Comparison of ENCODE assay signal across 8 mouse cellular contexts in the genomic region with DNA sequence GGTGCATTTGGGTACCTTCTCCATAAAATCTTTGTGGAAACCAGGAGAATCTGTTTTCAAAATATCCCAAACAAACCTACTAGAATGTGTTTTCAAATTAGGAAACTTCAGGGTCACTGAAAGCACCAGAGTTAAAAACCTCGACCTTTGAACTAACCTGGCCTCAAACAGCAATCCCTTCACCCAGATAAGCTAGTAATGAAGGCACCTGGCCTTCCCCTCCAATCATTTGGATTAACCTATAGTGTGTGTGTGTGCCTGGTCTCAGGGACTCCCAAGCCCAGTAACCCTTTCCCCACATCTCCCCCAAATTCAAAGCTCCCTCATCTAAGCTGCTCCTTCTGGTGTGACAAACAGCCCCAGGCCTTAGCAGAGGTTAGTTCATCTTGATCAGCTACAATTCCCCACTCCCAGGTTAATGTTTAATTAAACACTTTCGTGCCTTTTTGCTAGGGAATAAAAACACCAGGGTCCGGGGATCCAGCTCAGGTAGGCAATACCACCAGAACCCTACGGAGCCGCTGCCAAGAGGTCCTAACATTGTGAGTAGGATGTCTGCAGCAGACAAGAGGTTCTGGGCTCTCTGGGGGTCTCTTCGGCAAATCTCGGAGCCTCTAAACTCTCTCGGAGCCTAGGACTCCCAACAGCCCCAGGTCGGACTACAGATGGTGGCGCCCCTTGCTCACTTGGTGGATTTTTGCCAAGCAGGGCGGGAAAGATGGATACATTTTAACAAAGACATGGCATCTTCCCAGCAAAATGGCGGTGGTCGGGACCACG. TPM values are rescaled to one million over a fixed set of nuclear protein-coding genes. Genes with fewer than 3 reads are reported as not detected.
A peak's percentile ranks its signal among the peaks of the same experiment; 100 is the strongest.
DNase-seq lines count a peak whose midpoint lies in the region; ATAC-seq and TF ChIP-seq lines count a peak whose summit lies in the region.

No protein-coding gene starts in this region.

- H3K4me3 ChIP-seq in heart, embryonic 10.5 days = peak overlapping the region; percentile 83
- peak overlapping the region; percentile 73 for H3K4me3 ChIP-seq in forebrain, embryonic 10.5 days
- H3K4me3 ChIP-seq in kidney, embryonic 15.5 days (replicated peaks) = peak overlapping the region; percentile 66
- H3K4me3 ChIP-seq in midbrain, postnatal 0 days (ENCODE audit: low read depth, low read length) = peak overlapping the region; percentile 74; the same call in 1 of the 2 replicates

- peak overlapping the region; percentile 97 for H3K4me2 ChIP-seq in kidney, embryonic 15.5 days
- peak overlapping the region; percentile 97 for H3K4me2 ChIP-seq in midbrain, postnatal 0 days (ENCODE audit: low read depth, low read length, poor library complexity, severe bottlenecking)

- H3K4me1 ChIP-seq in heart, embryonic 10.5 days = peaks cover 59% of the 10 kb centered on the region
- H3K4me1 ChIP-seq in forebrain, embryonic 10.5 days = peaks cover 63% of the 10 kb centered on the region
- peaks cover 58% of the 10 kb centered on the region for H3K4me1 ChIP-seq in kidney, embryonic 15.5 days
- H3K4me1 ChIP-seq in midbrain, postnatal 0 days (ENCODE audit: insufficient read depth, low read length) = peaks cover 10% of the 10 kb centered on the region

- no peak for ATAC-seq in kidney, embryonic 15.5 days (replicated peaks; ENCODE audit: low FRiP score)
- ATAC-seq in midbrain, postnatal 0 days (ENCODE audit: low FRiP score) = no peak
- no peak for ATAC-seq in megakaryocyte, adult 5-6 weeks (ENCODE audit: poor library complexity, severe bottlenecking)
- ATAC-seq in activated CD4-positive, CD25-positive, alpha-beta regulatory T cell, adult 4 months = no peak

- no peaks in the 10 kb centered on the region for H3K36me3 ChIP-seq in heart, embryonic 10.5 days
- H3K36me3 ChIP-seq in forebrain, embryonic 10.5 days (replicated peaks) = no peaks in the 10 kb centered on the region
- no peaks in the 10 kb centered on the region for H3K36me3 ChIP-seq in kidney, embryonic 15.5 days
- H3K36me3 ChIP-seq in midbrain, postnatal 0 days (ENCODE audit: insufficient read depth, low read length) = no peaks in the 10 kb centered on the region

- peak overlapping the region; percentile 99 for H3K9ac ChIP-seq in kidney, embryonic 15.5 days
- no peak overlapping the region for H3K9ac ChIP-seq in midbrain, postnatal 0 days (replicated peaks; ENCODE audit: low read length, poor library complexity, severe bottlenecking)

- WGBS in heart, embryonic 10.5 days = 37% methylated on average over 14 of the region's 14 CpGs
- WGBS in forebrain, embryonic 10.5 days = 43% methylated on average over 14 of the region's 14 CpGs
- WGBS in kidney, embryonic 15.5 days = 48% methylated on average over 14 of the region's 14 CpGs
- 43% methylated on average over 14 of the region's 14 CpGs for WGBS in midbrain, postnatal 0 days

- DNase-seq in heart, embryonic 10.5 days (ENCODE audit: low spot score) = no peak
- DNase-seq in heart, postnatal 36 days = no peak
- DNase-seq in forebrain, embryonic 10.5 days (ENCODE audit: extremely low spot score, low spot score) = no peak
- DNase-seq in midbrain, postnatal 0 days (ENCODE audit: low spot score) = peak; percentile 68
- no peak for DNase-seq in thymus, postnatal 10 days (ENCODE audit: low spot score in 2 of 2)

- TF ChIP-seq CTCF in midbrain, postnatal 0 days (IDR thresholded peaks at IDR 0.05) = no peak

- intact Hi-C loops in heart, postnatal 36 days (cut with DNase I) = no loop called here

- H3K9me3 ChIP-seq in heart, embryonic 10.5 days = no peaks in the 10 kb centered on the region
- H3K9me3 ChIP-seq in forebrain, embryonic 10.5 days = no peaks in the 10 kb centered on the region
- H3K9me3 ChIP-seq in kidney, embryonic 15.5 days (replicated peaks) = no peaks in the 10 kb centered on the region
- no peaks in the 10 kb centered on the region for H3K9me3 ChIP-seq in midbrain, postnatal 0 days (ENCODE audit: low read length)

- H3K27me3 ChIP-seq in heart, embryonic 10.5 days (ENCODE audit: insufficient read depth, poor library complexity, severe bottlenecking) = peaks cover 18% of the 10 kb centered on the region; the same call in 1 of the 2 replicates
- H3K27me3 ChIP-seq in forebrain, embryonic 10.5 days (ENCODE audit: poor library complexity, severe bottlenecking) = peaks cover 36% of the 10 kb centered on the region
- H3K27me3 ChIP-seq in kidney, embryonic 15.5 days = no peaks in the 10 kb centered on the region
- no peaks in the 10 kb centered on the region for H3K27me3 ChIP-seq in midbrain, postnatal 0 days (ENCODE audit: insufficient read depth, low read length)

- H3K27ac ChIP-seq in heart, embryonic 10.5 days = peak overlapping the region; percentile 100
- peak overlapping the region; percentile 99 for H3K27ac ChIP-seq in forebrain, embryonic 10.5 days
- H3K27ac ChIP-seq in kidney, embryonic 15.5 days = peak overlapping the region; percentile 95
- H3K27ac ChIP-seq in midbrain, postnatal 0 days (ENCODE audit: low read depth, low read length) = no peak overlapping the region

RNA-seq across cellular contexts. Expression of a gene that starts 1.5 kb away (rescaled TPM):
- polyA plus RNA-seq in heart, embryonic 10.5 days (2016; fragmentation: Nextera tagmentation; extraction: Ambion mirVana) = 195 and 250 TPM in 2 replicates
- 100 to 1,000 TPM in 1 of 2 experiments, 10 to 100 TPM in 1; 79.2 to 117 TPM for total RNA-seq in heart, postnatal 36 days (2021)
- 427 and 444 TPM in 2 replicates for polyA plus RNA-seq in forebrain, embryonic 10.5 days (2016; fragmentation: Nextera tagmentation; extraction: Ambion mirVana)
- polyA plus RNA-seq in kidney, embryonic 15.5 days (2015; fragmentation: Nextera tagmentation; extraction: Ambion mirVana) = 513 and 545 TPM in 2 replicates
- total RNA-seq in midbrain, postnatal 0 days (2014; rRNA removed) = 132 and 136 TPM in 2 replicates
- 135 and 144 TPM in 2 replicates for polyA plus RNA-seq in midbrain, postnatal 0 days (2015; fragmentation: Nextera tagmentation; extraction: Ambion mirVana)
- total RNA-seq in megakaryocyte, adult 5-6 weeks (2015) = 47.9 and 51.3 TPM in 2 replicates
- total RNA-seq in megakaryocyte, adult 5-6 weeks (2017) = 87.2 and 90.0 TPM in 2 replicates
- polyA plus RNA-seq in activated CD4-positive, CD25-positive, alpha-beta regulatory T cell, adult 4 months (2017; shearing (Covaris generic)) = 10 to 100 TPM; 37.2 to 37.8 TPM

RNA-seq across cellular contexts. Expression of a gene that starts 15.0 kb away (rescaled TPM):
- 0.26 TPM in 1 of 2 replicates, not detected in the other for polyA plus RNA-seq in heart, embryonic 10.5 days (2016; fragmentation: Nextera tagmentation; extraction: Ambion mirVana)
- not detected for total RNA-seq in heart, postnatal 36 days (2021)
- not detected in 2 replicates for polyA plus RNA-seq in forebrain, embryonic 10.5 days (2016; fragmentation: Nextera tagmentation; extraction: Ambion mirVana)
- 0.12 and 0.30 TPM in 2 replicates for polyA plus RNA-seq in kidney, embryonic 15.5 days (2015; fragmentation: Nextera tagmentation; extraction: Ambion mirVana)
- total RNA-seq in midbrain, postnatal 0 days (2014; rRNA removed) = 3.3 and 3.9 TPM in 2 replicates
- 0.25 and 0.32 TPM in 2 replicates for polyA plus RNA-seq in midbrain, postnatal 0 days (2015; fragmentation: Nextera tagmentation; extraction: Ambion mirVana)
- not detected in 2 replicates for total RNA-seq in megakaryocyte, adult 5-6 weeks (2015)
- total RNA-seq in megakaryocyte, adult 5-6 weeks (2017) = not detected in 2 replicates
- not detected for polyA plus RNA-seq in activated CD4-positive, CD25-positive, alpha-beta regulatory T cell, adult 4 months (2017; shearing (Covaris generic))

RNA-seq across cellular contexts. Expression of a gene that starts 36.0 kb away (rescaled TPM):
- polyA plus RNA-seq in heart, embryonic 10.5 days (2016; fragmentation: Nextera tagmentation; extraction: Ambion mirVana) = 34.8 and 48.7 TPM in 2 replicates
- 1 to 10 TPM; 7.7 to 8.1 TPM for total RNA-seq in heart, postnatal 36 days (2021)
- polyA plus RNA-seq in forebrain, embryonic 10.5 days (2016; fragmentation: Nextera tagmentation; extraction: Ambion mirVana) = 56.0 and 60.5 TPM in 2 replicates
- polyA plus RNA-seq in kidney, embryonic 15.5 days (2015; fragmentation: Nextera tagmentation; extraction: Ambion mirVana) = 47.7 and 56.3 TPM in 2 replicates
- total RNA-seq in midbrain, postnatal 0 days (2014; rRNA removed) = 53.5 and 57.5 TPM in 2 replicates
- 44.5 and 45.5 TPM in 2 replicates for polyA plus RNA-seq in midbrain, postnatal 0 days (2015; fragmentation: Nextera tagmentation; extraction: Ambion mirVana)
- 13.5 and 14.3 TPM in 2 replicates for total RNA-seq in megakaryocyte, adult 5-6 weeks (2015)
- total RNA-seq in megakaryocyte, adult 5-6 weeks (2017) = 10.3 and 11.2 TPM in 2 replicates
- polyA plus RNA-seq in activated CD4-positive, CD25-positive, alpha-beta regulatory T cell, adult 4 months (2017; shearing (Covaris generic)) = 1 to 10 TPM; 7.4 to 8.1 TPM

RNA-seq across cellular contexts. Expression of a gene that starts 48.3 kb away (rescaled TPM):
- polyA plus RNA-seq in heart, embryonic 10.5 days (2016; fragmentation: Nextera tagmentation; extraction: Ambion mirVana) = 201 and 226 TPM in 2 replicates
- 10 to 100 TPM; 71.6 to 72.7 TPM for total RNA-seq in heart, postnatal 36 days (2021)
- 283 and 289 TPM in 2 replicates for polyA plus RNA-seq in forebrain, embryonic 10.5 days (2016; fragmentation: Nextera tagmentation; extraction: Ambion mirVana)
- 243 and 247 TPM in 2 replicates for polyA plus RNA-seq in kidney, embryonic 15.5 days (2015; fragmentation: Nextera tagmentation; extraction: Ambion mirVana)
- total RNA-seq in midbrain, postnatal 0 days (2014; rRNA removed) = 197 and 205 TPM in 2 replicates
- polyA plus RNA-seq in midbrain, postnatal 0 days (2015; fragmentation: Nextera tagmentation; extraction: Ambion mirVana) = 160 and 168 TPM in 2 replicates
- total RNA-seq in megakaryocyte, adult 5-6 weeks (2015) = 110 and 116 TPM in 2 replicates
- total RNA-seq in megakaryocyte, adult 5-6 weeks (2017) = 153 and 155 TPM in 2 replicates
- polyA plus RNA-seq in activated CD4-positive, CD25-positive, alpha-beta regulatory T cell, adult 4 months (2017; shearing (Covaris generic)) = 100 to 1,000 TPM; 241 to 298 TPM
